Mouse (Mus musculus) left cerebral cortex, adult 11 months (tissue): ENCODE data around the gene Med27.

ENCODE experiments used
- DNase-seq: peaks from one replicate; pipeline ENCODE4 v3.0.0; 2022; ENCODE audit warnings: low spot score

Gene Med27

GRCm38 (mm10) chr2:29437111-29437510, 90.5 kb downstream of the Med27 start:
- no peak for DNase-seq

- no peak for DNase-seq
Measured at GRCm38 (mm10) chr2:29437861-29438529, 91.4 kb downstream of the Med27 start.

GRCm38 (mm10) chr2:29438530-29438862, 91.9 kb downstream of the Med27 start:
- no peak for DNase-seq

GRCm38 (mm10) chr2:29438986-29439385, 92.4 kb downstream of the Med27 start:
- DNase-seq = no peak

GRCm38 (mm10) chr2:29439396-29439795, 92.8 kb downstream of the Med27 start:
- DNase-seq = no peak

- no peak for DNase-seq
Measured at GRCm38 (mm10) chr2:29439857-29440502, 93.4 kb downstream of the Med27 start.

GRCm38 (mm10) chr2:29442275-29442674, 95.7 kb downstream of the Med27 start:
- DNase-seq = no peak

- DNase-seq = no peak
Measured at GRCm38 (mm10) chr2:29443626-29444217, 97.1 kb downstream of the Med27 start.

- DNase-seq = no peak
Measured at GRCm38 (mm10) chr2:29448476-29449002, 101.9 kb downstream of the Med27 start.

- DNase-seq = peak; percentile 39
Measured at GRCm38 (mm10) chr2:29451368-29451999, 104.9 kb downstream of the Med27 start.

- no peak for DNase-seq
Measured at GRCm38 (mm10) chr2:29453376-29453775, 106.8 kb downstream of the Med27 start.

GRCm38 (mm10) chr2:29456631-29457320, 110.2 kb downstream of the Med27 start:
- no peak for DNase-seq

GRCm38 (mm10) chr2:29457677-29458076, 111.1 kb downstream of the Med27 start:
- no peak for DNase-seq

GRCm38 (mm10) chr2:29458346-29458950, 111.8 kb downstream of the Med27 start:
- DNase-seq = no peak

GRCm38 (mm10) chr2:29459648-29460047, 113.0 kb downstream of the Med27 start:
- DNase-seq = no peak

GRCm38 (mm10) chr2:29461841-29462240, 115.2 kb downstream of the Med27 start:
- DNase-seq = no peak

GRCm38 (mm10) chr2:29463039-29463585, 116.5 kb downstream of the Med27 start:
- no peak for DNase-seq

GRCm38 (mm10) chr2:29464851-29465648, 118.4 kb downstream of the Med27 start:
- no peak for DNase-seq

- DNase-seq = no peak
Measured at GRCm38 (mm10) chr2:29465649-29466137, 119.1 kb downstream of the Med27 start.

- DNase-seq = no peak
Measured at GRCm38 (mm10) chr2:29466396-29466795, 119.8 kb downstream of the Med27 start.
